8 mouse cellular contexts compared by ENCODE assay signal in the genomic region with DNA sequence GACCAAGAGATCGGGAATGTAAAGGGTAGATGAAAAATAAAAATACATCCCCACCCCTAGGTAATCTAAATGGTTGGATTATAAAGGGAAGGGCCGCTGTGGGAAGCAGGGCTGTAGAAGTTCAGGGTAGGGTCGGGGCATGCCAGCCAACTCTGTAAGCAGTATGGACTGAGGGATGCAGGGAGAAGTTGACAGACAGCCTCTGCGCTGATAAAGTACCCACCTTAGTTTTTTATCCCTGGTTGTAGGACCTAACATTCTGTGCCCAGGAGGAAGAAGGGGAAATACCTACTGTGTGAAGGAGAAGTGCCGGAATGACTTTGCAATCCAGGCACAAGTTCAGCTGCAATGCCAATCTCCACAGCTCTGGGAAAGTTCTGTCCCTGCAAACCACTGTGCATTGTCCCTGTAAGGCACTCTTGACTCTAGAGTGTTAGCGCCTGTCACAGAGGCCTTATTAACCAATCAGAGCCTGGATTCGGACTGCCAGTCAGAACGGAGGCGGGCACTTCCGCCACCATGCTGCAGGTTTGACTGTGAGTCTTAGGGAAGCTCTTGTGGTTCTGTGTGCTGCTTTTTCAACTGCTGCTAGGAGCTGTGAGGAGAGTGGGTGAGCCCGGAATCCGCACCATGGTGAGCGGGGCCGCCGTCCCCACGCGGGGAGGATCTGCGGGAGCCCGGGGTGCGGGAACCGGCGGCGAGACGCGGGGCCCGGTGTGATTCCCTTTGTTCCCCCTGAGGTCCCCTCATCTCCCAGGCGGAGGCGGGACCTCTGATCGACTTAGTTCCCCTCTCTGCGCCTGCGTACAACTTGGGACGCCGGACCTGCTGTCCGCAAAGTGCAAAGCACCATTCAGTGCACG. TPM values are rescaled to one million over a fixed set of nuclear protein-coding genes. Genes with fewer than 3 reads are reported as not detected.
DNase-seq lines count a peak whose midpoint lies in the region; ATAC-seq and TF ChIP-seq lines count a peak whose summit lies in the region.

Zfp873 (plus strand) TSS at position 527 of the 863 bp plus-strand sequence.

- H3K9ac ChIP-seq in forebrain, embryonic 13.5 days: peak within 1 kb of the TSS; percentile 85
- peak within 1 kb of the TSS; percentile 74 for H3K9ac ChIP-seq in liver, postnatal 0 days (replicated peaks)
- peak within 1 kb of the TSS; percentile 90 for H3K9ac ChIP-seq in neural tube, embryonic 14.5 days (replicated peaks; ENCODE audit: low read depth, low read length)

- peaks cover 19% of the 10 kb centered on the region for H3K4me1 ChIP-seq in E14TG2a.4 (replicated peaks; ENCODE audit: low read depth, low read length)
- peaks cover 4% of the 10 kb centered on the region; the same call in 1 of the 2 replicates for H3K4me1 ChIP-seq in forebrain, embryonic 13.5 days
- 0 out of 2 replicates have a peak, but pooled peaks cover 3% of the 10 kb centered on the region for H3K4me1 ChIP-seq in liver, postnatal 0 days (ENCODE audit: insufficient read depth)
- 0 out of 2 replicates have a peak, but pooled peaks cover 3% of the 10 kb centered on the region for H3K4me1 ChIP-seq in neural tube, embryonic 14.5 days (ENCODE audit: control insufficient read depth, insufficient read depth, low read length)

- WGBS in forebrain, embryonic 13.5 days: 10% methylated on average over 35 of the region's 35 CpGs
- 8% methylated on average over 35 of the region's 35 CpGs for WGBS in large intestine, adult 2 months
- WGBS in liver, postnatal 0 days (ENCODE audit: insufficient replicate concordance): 7% methylated on average over 35 of the region's 35 CpGs
- 10% methylated on average over 35 of the region's 35 CpGs for WGBS in neural tube, embryonic 14.5 days

- peak within 1 kb of the TSS; percentile 96 for H3K27ac ChIP-seq in forebrain, embryonic 13.5 days
- H3K27ac ChIP-seq in liver, postnatal 0 days (ENCODE audit: low read depth): peak within 1 kb of the TSS; percentile 92
- peak within 1 kb of the TSS; percentile 95 for H3K27ac ChIP-seq in neural tube, embryonic 14.5 days (ENCODE audit: low read depth, low read length)

- peaks cover 18% of the 10 kb centered on the region for H3K36me3 ChIP-seq in E14TG2a.4 (ENCODE audit: insufficient read depth, low read length)
- peaks cover 30% of the 10 kb centered on the region for H3K36me3 ChIP-seq in forebrain, embryonic 13.5 days (ENCODE audit: poor library complexity, severe bottlenecking)
- no peaks in the 10 kb centered on the region for H3K36me3 ChIP-seq in liver, postnatal 0 days (replicated peaks; ENCODE audit: insufficient read depth, low read length)
- H3K36me3 ChIP-seq in neural tube, embryonic 14.5 days (ENCODE audit: control insufficient read depth, insufficient read depth, low read length): no peaks in the 10 kb centered on the region

- no peaks in the 10 kb centered on the region for H3K27me3 ChIP-seq in E14TG2a.4 (ENCODE audit: insufficient read depth, low read length)
- no peaks in the 10 kb centered on the region for H3K27me3 ChIP-seq in forebrain, embryonic 13.5 days
- no peaks in the 10 kb centered on the region for H3K27me3 ChIP-seq in liver, postnatal 0 days (ENCODE audit: insufficient read depth, low read length)
- H3K27me3 ChIP-seq in neural tube, embryonic 14.5 days (ENCODE audit: control insufficient read depth, insufficient read depth, low read length): no peaks in the 10 kb centered on the region

- H3K9me3 ChIP-seq in E14TG2a.4 (ENCODE audit: low read length): peaks cover 29% of the 10 kb centered on the region
- peaks cover 45% of the 10 kb centered on the region for H3K9me3 ChIP-seq in forebrain, embryonic 13.5 days (replicated peaks)
- peaks cover 28% of the 10 kb centered on the region for H3K9me3 ChIP-seq in liver, postnatal 0 days (ENCODE audit: low read length)
- H3K9me3 ChIP-seq in neural tube, embryonic 14.5 days (ENCODE audit: control insufficient read depth, low read length): peaks cover 21% of the 10 kb centered on the region

- peak within 1 kb of the TSS; percentile 56 for H3K4me2 ChIP-seq in forebrain, embryonic 13.5 days
- H3K4me2 ChIP-seq in liver, postnatal 0 days (ENCODE audit: low read depth, low read length): peak within 1 kb of the TSS; percentile 74
- H3K4me2 ChIP-seq in neural tube, embryonic 14.5 days (ENCODE audit: low read depth, low read length): peak within 1 kb of the TSS; percentile 46

- TF ChIP-seq CTCF in E14TG2a.4 (conservative IDR thresholded peaks at IDR 0.05; ENCODE audit: low read length): no peak
- no peak for TF ChIP-seq CTCF in liver, postnatal 0 days (IDR thresholded peaks at IDR 0.05; ENCODE audit: low read depth)

- no peak for TF ChIP-seq EP300 in liver, postnatal 0 days (IDR thresholded peaks at IDR 0.05; ENCODE audit: low read depth)

- intact Hi-C loops in heart, postnatal 10 days (cut with DNase I): no loop called here

- DNase-seq in c-Kit-positive CD71-positive TER-119-negative erythroid progenitor cells, embryonic 14.5 days (ENCODE audit: low read depth): peak; percentile 84
- DNase-seq in heart, postnatal 10 days: peak; percentile 96
- peak; percentile 76 for DNase-seq in large intestine, adult 2 months (ENCODE audit: low read depth, low spot score)
- peak; percentile 87 for DNase-seq in liver, postnatal 0 days
- peak; percentile 95 for DNase-seq in testis, postnatal 10 days (ENCODE audit: low spot score)

- peak within 1 kb of the TSS; percentile 89 for H3K4me3 ChIP-seq in E14TG2a.4 (replicated peaks; ENCODE audit: low read length)
- H3K4me3 ChIP-seq in forebrain, embryonic 13.5 days: peak within 1 kb of the TSS; percentile 63
- peak within 1 kb of the TSS; percentile 69 for H3K4me3 ChIP-seq in liver, postnatal 0 days (ENCODE audit: low read depth, low read length)
- peak within 1 kb of the TSS; percentile 66 for H3K4me3 ChIP-seq in neural tube, embryonic 14.5 days (ENCODE audit: low read depth, low read length)

- peak; percentile 100 for ATAC-seq in forebrain, embryonic 13.5 days
- peak; percentile 99 for ATAC-seq in liver, postnatal 0 days
- ATAC-seq in neural tube, embryonic 14.5 days (ENCODE audit: low read depth): peak; percentile 100

RNA-seq across cellular contexts. Expression of gene Zfp873, which starts in this region (rescaled TPM):
- 16.6 and 18.7 TPM in 2 replicates for polyA plus RNA-seq in forebrain, embryonic 13.5 days (2015; fragmentation: Nextera tagmentation; extraction: Ambion mirVana)
- 10 to 100 TPM in 1 of 2 experiments, 1 to 10 TPM in 1; 6.9 to 10.7 TPM for total RNA-seq in heart, postnatal 10 days (2021)
- 2.0 and 2.5 TPM in 2 replicates for polyA plus RNA-seq in large intestine, adult 2 months (2012; rRNA removed)
- 1.7 and 1.9 TPM in 2 replicates for polyA plus RNA-seq in liver, postnatal 0 days (2015; fragmentation: Nextera tagmentation; extraction: Ambion mirVana)
- 14.3 and 16.1 TPM in 2 replicates for polyA plus RNA-seq in neural tube, embryonic 14.5 days (2014; fragmentation: Nextera tagmentation; extraction: Ambion mirVana)

Comparison
In these comparisons a context has a peak if more than half of its experiments do, and no peak if none do; other contexts are left out.
1. Peak in every context shown above with its lines: DNase-seq, ATAC-seq, H3K4me3 ChIP-seq and H3K27ac ChIP-seq.